Mouse (Mus musculus): ENCODE results near the gene Bend6. TPM values are rescaled to one million over a fixed set of nuclear protein-coding genes. Genes with fewer than 3 reads are reported as not detected.

Gene Bend6
- polyA plus RNA-seq, 1 experiment from 2014 or later = 92.8 TPM

DNA sequence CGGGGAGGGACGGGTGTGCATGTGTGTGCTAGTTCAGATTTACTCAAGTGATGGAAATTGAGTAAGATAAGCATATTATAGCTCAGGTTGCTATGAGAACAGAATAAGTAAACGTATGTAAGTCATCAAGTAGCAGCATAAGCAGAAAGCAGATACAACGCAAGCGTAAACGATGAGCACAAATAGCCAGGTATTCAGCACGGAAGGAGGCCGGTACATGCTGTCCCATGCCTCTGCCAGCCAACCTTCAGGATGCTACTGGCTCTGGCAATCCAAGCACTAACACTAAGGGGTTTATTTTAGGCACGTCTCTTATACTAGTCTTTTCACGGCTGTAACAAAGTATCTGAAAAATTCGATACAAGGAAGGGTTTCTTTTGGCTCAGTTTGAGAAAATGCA, 10.2 kb downstream of the Bend6 start:
- Histone ChIP-seq H3K27me3 (replicated peaks; ENCODE audit: control insufficient read depth, insufficient read depth, low read length) (no peaks in the 10 kb centered on the region), H3K4me1 (ENCODE audit: control insufficient read depth, insufficient read depth, low read depth, low read length) (no peaks in the 10 kb centered on the region), H3K4me2 (ENCODE audit: low read length) (no peak overlapping the region), H3K4me3 (ENCODE audit: low read length) (no peak overlapping the region), H3K9me3 (ENCODE audit: control insufficient read depth, low read length) (no peaks in the 10 kb centered on the region), H3K36me3 (ENCODE audit: control insufficient read depth, insufficient read depth, low read length) (peaks cover 3% of the 10 kb centered on the region; the same call in 1 of the 2 replicates), H3K9ac (ENCODE audit: low read depth, low read length) (no peak overlapping the region), H3K27ac (ENCODE audit: low read depth, low read length) (no peak overlapping the region)
- 92% methylated on average over 11 of the region's 11 CpGs for WGBS
- no peak for ATAC-seq

DNA sequence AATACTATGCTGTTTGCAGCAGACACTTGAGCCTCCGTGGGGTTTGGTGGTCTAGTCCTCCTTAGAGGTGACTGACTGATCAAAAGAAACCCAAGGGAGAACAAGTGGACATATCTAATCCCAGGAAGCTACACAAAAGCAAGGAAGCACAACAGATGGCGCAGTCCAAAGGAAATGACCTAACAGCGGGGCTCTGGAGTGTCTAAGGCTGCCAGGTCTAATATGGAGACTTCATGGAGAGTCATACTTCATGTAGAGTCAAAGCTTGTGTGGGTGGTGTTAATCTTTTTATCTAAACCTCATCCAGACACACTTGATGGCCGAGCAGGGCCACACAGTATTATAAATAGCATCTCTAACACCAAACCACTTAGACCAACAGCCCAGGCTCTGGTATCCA, 10.9 kb downstream of the Bend6 start:
- no peak for ATAC-seq
- WGBS = 77% methylated on average over 4 of the region's 4 CpGs
- H3K36me3 ChIP-seq (ENCODE audit: control insufficient read depth, insufficient read depth, low read length) = no peaks in the 10 kb centered on the region
- no peaks in the 10 kb centered on the region for H3K27me3 ChIP-seq (replicated peaks; ENCODE audit: control insufficient read depth, insufficient read depth, low read length)
- no peak overlapping the region for H3K4me2 ChIP-seq (ENCODE audit: low read length)
- no peaks in the 10 kb centered on the region for H3K9me3 ChIP-seq (ENCODE audit: control insufficient read depth, low read length)
- no peak overlapping the region for H3K9ac ChIP-seq (ENCODE audit: low read depth, low read length)
- H3K27ac ChIP-seq (ENCODE audit: low read depth, low read length) = no peak overlapping the region
- no peaks in the 10 kb centered on the region for H3K4me1 ChIP-seq (ENCODE audit: control insufficient read depth, insufficient read depth, low read depth, low read length)
- no peak overlapping the region for H3K4me3 ChIP-seq (ENCODE audit: low read length)

GRCm38 (mm10) chr1:33896116-33896515, 11.5 kb downstream of the Bend6 start:
- no peaks in the 10 kb centered on the region for H3K4me1 ChIP-seq (ENCODE audit: control insufficient read depth, insufficient read depth, low read depth, low read length)
- no peaks in the 10 kb centered on the region for H3K9me3 ChIP-seq (ENCODE audit: control insufficient read depth, low read length)
- no peak for ATAC-seq
- no peak overlapping the region for H3K4me3 ChIP-seq (ENCODE audit: low read length)
- H3K27me3 ChIP-seq (replicated peaks; ENCODE audit: control insufficient read depth, insufficient read depth, low read length) = no peaks in the 10 kb centered on the region
- WGBS = 64% methylated on average over 6 of the region's 6 CpGs
- no peak overlapping the region for H3K27ac ChIP-seq (ENCODE audit: low read depth, low read length)
- H3K9ac ChIP-seq (ENCODE audit: low read depth, low read length) = no peak overlapping the region
- no peak overlapping the region for H3K4me2 ChIP-seq (ENCODE audit: low read length)
- no peaks in the 10 kb centered on the region for H3K36me3 ChIP-seq (ENCODE audit: control insufficient read depth, insufficient read depth, low read length)

DNA sequence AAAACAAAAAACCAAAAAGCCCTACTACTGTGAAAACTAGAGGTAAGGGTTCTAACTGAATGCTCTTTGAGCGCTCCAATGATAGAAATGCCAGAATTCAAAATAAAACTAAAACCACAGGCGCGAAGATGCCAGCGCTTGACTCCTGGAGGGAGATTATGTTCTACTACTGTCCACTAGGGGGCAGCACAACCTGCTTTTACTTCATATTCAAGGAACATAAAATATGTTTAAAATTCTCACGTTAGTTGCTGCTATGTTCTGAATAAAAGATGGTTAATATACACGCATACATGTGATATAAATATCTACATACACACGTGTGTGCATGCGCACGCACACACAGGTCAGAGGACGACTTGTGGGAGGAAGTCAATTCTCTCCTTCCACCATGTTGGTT, 14.8 kb downstream of the Bend6 start:
- 69% methylated on average over 10 of the region's 10 CpGs for WGBS
- no peak overlapping the region for H3K4me3 ChIP-seq (ENCODE audit: low read length)
- H3K9me3 ChIP-seq (ENCODE audit: control insufficient read depth, low read length) = no peaks in the 10 kb centered on the region
- H3K27me3 ChIP-seq (replicated peaks; ENCODE audit: control insufficient read depth, insufficient read depth, low read length) = no peaks in the 10 kb centered on the region
- ATAC-seq = no peak
- H3K4me1 ChIP-seq (ENCODE audit: control insufficient read depth, insufficient read depth, low read depth, low read length) = no peaks in the 10 kb centered on the region
- H3K4me2 ChIP-seq (ENCODE audit: low read length) = no peak overlapping the region
- no peak overlapping the region for H3K27ac ChIP-seq (ENCODE audit: low read depth, low read length)
- H3K9ac ChIP-seq (ENCODE audit: low read depth, low read length) = no peak overlapping the region
- no peaks in the 10 kb centered on the region for H3K36me3 ChIP-seq (ENCODE audit: control insufficient read depth, insufficient read depth, low read length)

- H3K27ac ChIP-seq (ENCODE audit: low read depth, low read length) = no peak overlapping the region
- no peaks in the 10 kb centered on the region for H3K36me3 ChIP-seq (ENCODE audit: control insufficient read depth, insufficient read depth, low read length)
- peak overlapping the region; percentile 31 for H3K4me2 ChIP-seq (ENCODE audit: low read length)
- no peaks in the 10 kb centered on the region for H3K27me3 ChIP-seq (replicated peaks; ENCODE audit: control insufficient read depth, insufficient read depth, low read length)
- peak overlapping the region; percentile 3; the same call in 1 of the 2 replicates for H3K4me3 ChIP-seq (ENCODE audit: low read length)
- WGBS = 25% methylated on average over 18 of the region's 18 CpGs
- no peak overlapping the region for H3K9ac ChIP-seq (ENCODE audit: low read depth, low read length)
- no peaks in the 10 kb centered on the region for H3K4me1 ChIP-seq (ENCODE audit: control insufficient read depth, insufficient read depth, low read depth, low read length)
- no peaks in the 10 kb centered on the region for H3K9me3 ChIP-seq (ENCODE audit: control insufficient read depth, low read length)
- no peak for ATAC-seq
These were observed 24.3 kb downstream of the Bend6 start for GRCm38 (mm10) chr1:33883102-33883839.

- WGBS = 86% methylated on average over 7 of the region's 7 CpGs
- no peak for ATAC-seq
These were observed 29.4 kb downstream of the Bend6 start for GRCm38 (mm10) chr1:33878170-33878569.

GRCm38 (mm10) chr1:33876416-33876815, 31.2 kb downstream of the Bend6 start:
- Histone ChIP-seq H3K9ac (ENCODE audit: low read depth, low read length) (no peak overlapping the region), H3K4me3 (ENCODE audit: low read length) (no peak overlapping the region), H3K4me2 (ENCODE audit: low read length) (no peak overlapping the region), H3K36me3 (ENCODE audit: control insufficient read depth, insufficient read depth, low read length) (peaks cover 4% of the 10 kb centered on the region; the same call in 1 of the 2 replicates), H3K4me1 (ENCODE audit: control insufficient read depth, insufficient read depth, low read depth, low read length) (no peaks in the 10 kb centered on the region), H3K9me3 (ENCODE audit: control insufficient read depth, low read length) (no peaks in the 10 kb centered on the region), H3K27ac (ENCODE audit: low read depth, low read length) (no peak overlapping the region), H3K27me3 (replicated peaks; ENCODE audit: control insufficient read depth, insufficient read depth, low read length) (no peaks in the 10 kb centered on the region)
- ATAC-seq = no peak
- WGBS = 86% methylated on average over 3 of the region's 3 CpGs

More at GRCm38 (mm10) chr1:33878170-33878569, 29.4 kb downstream of the Bend6 start:
- Histone ChIP-seq H3K36me3 (ENCODE audit: control insufficient read depth, insufficient read depth, low read length) (no peaks in the 10 kb centered on the region), H3K9me3 (ENCODE audit: control insufficient read depth, low read length) (no peaks in the 10 kb centered on the region), H3K4me2 (ENCODE audit: low read length) (no peak overlapping the region), H3K9ac (ENCODE audit: low read depth, low read length) (no peak overlapping the region), H3K27me3 (replicated peaks; ENCODE audit: control insufficient read depth, insufficient read depth, low read length) (no peaks in the 10 kb centered on the region), H3K4me3 (ENCODE audit: low read length) (no peak overlapping the region), H3K4me1 (ENCODE audit: control insufficient read depth, insufficient read depth, low read depth, low read length) (no peaks in the 10 kb centered on the region), H3K27ac (ENCODE audit: low read depth, low read length) (no peak overlapping the region)

GRCm38 (mm10) chr1:33875691-33876090, 31.9 kb downstream of the Bend6 start:
- no peaks in the 10 kb centered on the region for H3K9me3 ChIP-seq (ENCODE audit: control insufficient read depth, low read length)
- no peak for ATAC-seq
- no peaks in the 10 kb centered on the region for H3K27me3 ChIP-seq (replicated peaks; ENCODE audit: control insufficient read depth, insufficient read depth, low read length)
- no peaks in the 10 kb centered on the region for H3K4me1 ChIP-seq (ENCODE audit: control insufficient read depth, insufficient read depth, low read depth, low read length)
- peaks cover 4% of the 10 kb centered on the region; the same call in 1 of the 2 replicates for H3K36me3 ChIP-seq (ENCODE audit: control insufficient read depth, insufficient read depth, low read length)
- H3K4me2 ChIP-seq (ENCODE audit: low read length) = no peak overlapping the region
- no peak overlapping the region for H3K4me3 ChIP-seq (ENCODE audit: low read length)
- H3K9ac ChIP-seq (ENCODE audit: low read depth, low read length) = no peak overlapping the region
- 53% methylated on average over 6 of the region's 6 CpGs for WGBS
- no peak overlapping the region for H3K27ac ChIP-seq (ENCODE audit: low read depth, low read length)

DNA sequence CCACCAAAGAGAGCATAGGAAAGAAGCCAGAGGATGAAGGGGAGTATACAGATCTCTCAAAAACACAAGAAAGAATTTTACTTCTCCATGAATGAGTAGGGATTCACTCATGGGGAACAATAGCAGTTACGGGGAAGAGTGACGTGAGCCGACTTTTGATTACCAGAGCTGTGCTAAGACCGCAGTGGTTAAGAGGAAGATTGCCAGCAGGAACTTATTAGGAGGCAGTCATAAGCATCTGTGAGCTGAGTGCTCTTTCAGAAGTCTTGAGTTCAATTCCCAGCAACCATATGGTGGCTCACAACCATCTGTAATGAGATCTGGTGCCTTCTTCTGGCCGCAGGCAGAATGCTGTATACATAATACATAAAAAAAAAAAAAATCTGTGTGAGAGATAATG, 34.1 kb downstream of the Bend6 start:
- Histone ChIP-seq H3K27me3 (replicated peaks; ENCODE audit: control insufficient read depth, insufficient read depth, low read length) (no peaks in the 10 kb centered on the region), H3K9ac (ENCODE audit: low read depth, low read length) (no peak overlapping the region), H3K9me3 (ENCODE audit: control insufficient read depth, low read length) (no peaks in the 10 kb centered on the region), H3K36me3 (ENCODE audit: control insufficient read depth, insufficient read depth, low read length) (peaks cover 4% of the 10 kb centered on the region; the same call in 1 of the 2 replicates), H3K4me2 (ENCODE audit: low read length) (no peak overlapping the region), H3K4me3 (ENCODE audit: low read length) (no peak overlapping the region), H3K4me1 (ENCODE audit: control insufficient read depth, insufficient read depth, low read depth, low read length) (no peaks in the 10 kb centered on the region), H3K27ac (ENCODE audit: low read depth, low read length) (no peak overlapping the region)
- no peak for ATAC-seq
- WGBS = 72% methylated on average over 5 of the region's 5 CpGs

All from hindbrain, embryonic 16.5 days (tissue).